Mouse (Mus musculus): ENCODE data around the gene Kcnh7. TPM values are rescaled to one million over a fixed set of nuclear protein-coding genes. Genes with fewer than 3 reads are reported as not detected.

Gene Kcnh7
- polyA plus RNA-seq, 1 experiment from 2014 or later: 2.6 TPM

DNA sequence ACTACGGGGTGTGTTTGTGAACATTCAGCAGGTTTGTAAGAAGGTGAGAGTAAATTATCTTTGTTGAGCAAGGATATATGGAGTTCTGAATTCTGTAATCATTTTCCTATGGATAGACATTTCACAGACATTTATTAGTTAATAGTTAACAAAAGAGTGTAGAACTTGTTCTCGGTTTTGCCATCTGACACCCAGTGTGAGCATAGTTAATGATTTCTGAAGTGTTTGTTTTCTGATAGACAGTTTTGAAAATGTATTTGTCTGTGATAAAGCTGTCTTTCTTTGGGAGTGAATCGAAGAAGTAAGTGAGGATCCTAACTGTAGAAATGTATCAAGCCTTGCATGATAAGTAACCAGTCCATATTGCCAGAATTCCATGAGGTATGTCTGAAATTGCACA lies 276.4 kb downstream of the Kcnh7 start:
- H3K27ac ChIP-seq (ENCODE audit: low read depth, low read length): no peak overlapping the region
- WGBS: 94% methylated on average over 3 of the region's 3 CpGs
- H3K9ac ChIP-seq (ENCODE audit: low read length): no peak overlapping the region
- no peaks in the 10 kb centered on the region for H3K4me1 ChIP-seq (replicated peaks; ENCODE audit: control insufficient read depth, insufficient read depth, low read length)
- ATAC-seq (replicated peaks; ENCODE audit: low FRiP score) (no peak), DNase-seq (ENCODE audit: low spot score) (no peak)
- H3K4me2 ChIP-seq (ENCODE audit: low read depth, low read length, severe bottlenecking): no peak overlapping the region
- H3K4me3 ChIP-seq (ENCODE audit: low read depth, low read length): no peak overlapping the region
- no peaks in the 10 kb centered on the region for H3K9me3 ChIP-seq (ENCODE audit: control insufficient read depth, low read length)
- H3K36me3 ChIP-seq (ENCODE audit: control insufficient read depth, insufficient read depth, low read length): no peaks in the 10 kb centered on the region
- no peaks in the 10 kb centered on the region for H3K27me3 ChIP-seq (ENCODE audit: control insufficient read depth, insufficient read depth, low read length)

DNA sequence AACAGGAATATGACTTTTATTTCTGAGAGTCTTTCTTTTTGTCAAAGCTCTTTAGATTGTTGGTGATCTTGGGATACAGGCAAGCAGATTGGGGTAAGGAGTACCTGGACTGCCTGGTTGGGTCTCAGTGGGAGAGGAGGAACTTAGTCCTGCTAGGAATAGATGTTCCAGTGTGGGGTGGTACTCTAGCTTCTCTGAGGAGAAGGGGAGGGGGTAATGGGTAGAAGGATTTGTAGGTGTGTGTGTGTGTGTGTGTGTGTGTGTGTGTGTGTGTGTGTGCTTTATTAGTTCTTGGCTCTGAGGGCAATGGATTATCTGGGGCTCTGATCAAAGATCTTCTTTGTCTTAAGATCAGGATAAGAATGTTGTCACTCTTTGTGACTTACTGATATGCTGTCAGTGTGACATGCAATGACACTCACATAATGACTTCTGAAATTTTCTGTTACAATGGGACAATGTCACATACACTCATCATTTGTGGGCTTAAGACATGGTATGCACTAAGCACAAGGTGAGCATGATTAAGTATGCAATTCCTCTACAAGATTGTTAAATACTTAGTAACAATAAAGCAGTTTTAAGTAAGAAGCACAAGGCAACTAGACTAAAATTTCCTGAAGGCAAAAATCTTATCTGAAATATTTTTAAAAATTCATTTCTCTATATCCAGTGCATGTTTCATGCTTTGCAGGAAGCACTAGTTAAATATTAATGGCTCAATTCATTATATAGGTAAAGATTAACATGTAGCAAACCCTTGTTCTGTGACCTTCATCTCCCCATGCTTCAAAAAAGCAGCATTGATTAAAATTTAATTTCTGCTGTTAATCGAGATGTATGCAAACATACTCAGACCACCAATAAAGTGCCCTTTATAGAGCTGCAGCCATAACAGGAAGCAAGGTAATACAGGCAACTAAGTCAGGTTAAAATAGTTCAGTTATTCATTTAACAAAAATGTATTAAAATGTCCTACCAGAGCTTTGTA lies 281.4 kb downstream of the Kcnh7 start:
- no peak for DNase-seq (ENCODE audit: low spot score)
- no peaks in the 10 kb centered on the region for H3K9me3 ChIP-seq (ENCODE audit: control insufficient read depth, low read length)
- no peak overlapping the region for H3K4me3 ChIP-seq (ENCODE audit: low read depth, low read length)
- no peaks in the 10 kb centered on the region for H3K36me3 ChIP-seq (ENCODE audit: control insufficient read depth, insufficient read depth, low read length)
- H3K4me1 ChIP-seq (replicated peaks; ENCODE audit: control insufficient read depth, insufficient read depth, low read length): no peaks in the 10 kb centered on the region
- no peak overlapping the region for H3K4me2 ChIP-seq (ENCODE audit: low read depth, low read length, severe bottlenecking)
- H3K9ac ChIP-seq (ENCODE audit: low read length): no peak overlapping the region
- H3K27ac ChIP-seq (ENCODE audit: low read depth, low read length): no peak overlapping the region
- no peaks in the 10 kb centered on the region for H3K27me3 ChIP-seq (ENCODE audit: control insufficient read depth, insufficient read depth, low read length)
- ATAC-seq (replicated peaks; ENCODE audit: low FRiP score): no peak
- 85% methylated on average over 1 of the region's 1 CpGs for WGBS

DNA sequence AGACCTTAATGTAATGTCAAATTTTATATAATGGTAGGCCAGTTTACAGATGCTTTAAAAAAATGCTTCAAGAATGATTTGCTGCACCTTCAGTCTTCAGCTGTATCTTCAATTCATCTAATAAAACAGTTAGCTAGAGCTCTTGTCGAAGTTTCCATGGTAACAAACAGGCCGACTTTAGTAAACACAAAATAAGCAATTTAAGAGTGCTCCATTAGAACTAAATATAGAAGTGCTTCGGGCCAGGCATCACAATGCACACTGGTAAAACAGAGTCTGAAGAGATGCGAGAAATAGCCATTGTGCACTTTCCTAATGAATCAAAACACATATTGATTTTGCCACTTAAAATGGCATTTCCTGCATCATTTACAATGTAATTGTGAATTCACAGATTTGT lies 305.3 kb downstream of the Kcnh7 start:
- Histone ChIP-seq H3K27ac (ENCODE audit: low read depth, low read length) (no peak overlapping the region), H3K9me3 (ENCODE audit: control insufficient read depth, low read length) (no peaks in the 10 kb centered on the region), H3K4me3 (ENCODE audit: low read depth, low read length) (no peak overlapping the region), H3K36me3 (ENCODE audit: control insufficient read depth, insufficient read depth, low read length) (no peaks in the 10 kb centered on the region), H3K27me3 (ENCODE audit: control insufficient read depth, insufficient read depth, low read length) (no peaks in the 10 kb centered on the region), H3K4me2 (ENCODE audit: low read depth, low read length, severe bottlenecking) (no peak overlapping the region), H3K4me1 (replicated peaks; ENCODE audit: control insufficient read depth, insufficient read depth, low read length) (no peaks in the 10 kb centered on the region), H3K9ac (ENCODE audit: low read length) (no peak overlapping the region)
- WGBS: 65% methylated on average over 4 of the region's 4 CpGs
- no peak for ATAC-seq (replicated peaks; ENCODE audit: low FRiP score)
- no peak for DNase-seq (ENCODE audit: low spot score)

DNA sequence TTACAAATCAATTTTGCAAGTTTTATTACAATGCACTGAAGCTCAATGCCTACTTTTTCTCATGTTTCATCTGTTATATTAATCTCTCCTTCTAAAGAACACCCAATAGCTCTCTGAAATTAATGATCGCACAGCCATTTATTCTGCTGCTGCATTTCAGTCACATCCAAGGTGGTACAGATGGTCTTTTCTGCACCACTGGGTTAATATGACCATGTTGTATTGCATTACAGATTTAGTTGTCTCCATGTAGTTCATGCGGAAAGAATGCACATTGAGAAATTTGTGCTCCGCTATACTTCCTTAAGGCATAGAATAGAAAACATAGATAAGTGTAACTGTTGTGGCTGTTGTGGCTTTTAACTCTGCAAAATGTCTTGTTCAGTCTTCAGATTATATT lies 328.7 kb downstream of the Kcnh7 start:
- H3K9me3 ChIP-seq (ENCODE audit: control insufficient read depth, low read length): no peaks in the 10 kb centered on the region
- H3K27me3 ChIP-seq (ENCODE audit: control insufficient read depth, insufficient read depth, low read length): no peaks in the 10 kb centered on the region
- ATAC-seq (replicated peaks; ENCODE audit: low FRiP score) (no peak), DNase-seq (ENCODE audit: low spot score) (no peak)
- 86% methylated on average over 3 of the region's 3 CpGs for WGBS
- no peaks in the 10 kb centered on the region for H3K4me1 ChIP-seq (replicated peaks; ENCODE audit: control insufficient read depth, insufficient read depth, low read length)
- no peak overlapping the region for H3K9ac ChIP-seq (ENCODE audit: low read length)
- H3K4me2 ChIP-seq (ENCODE audit: low read depth, low read length, severe bottlenecking): no peak overlapping the region
- no peaks in the 10 kb centered on the region for H3K36me3 ChIP-seq (ENCODE audit: control insufficient read depth, insufficient read depth, low read length)
- H3K4me3 ChIP-seq (ENCODE audit: low read depth, low read length): no peak overlapping the region
- no peak overlapping the region for H3K27ac ChIP-seq (ENCODE audit: low read depth, low read length)

DNA sequence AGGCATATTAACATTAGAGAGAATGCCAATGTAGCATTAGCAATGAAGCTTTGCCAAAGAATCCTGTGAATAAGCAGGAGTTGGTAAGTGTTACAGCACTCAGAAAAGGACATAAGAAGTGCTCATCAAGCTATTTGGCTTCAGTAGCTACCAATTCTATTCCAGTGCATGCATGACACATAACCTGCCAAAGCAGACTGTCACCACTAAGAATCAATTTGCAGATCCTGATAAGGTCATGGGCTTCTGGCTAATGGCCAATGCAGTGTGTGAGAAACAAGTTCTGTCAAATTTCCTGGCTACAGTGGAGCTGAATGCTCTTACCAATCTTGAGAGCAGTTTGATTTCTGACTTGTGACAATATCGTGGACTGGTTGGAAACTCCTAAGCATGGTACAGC lies 341.5 kb downstream of the Kcnh7 start:
- 88% methylated on average over 1 of the region's 1 CpGs for WGBS
- DNase-seq (ENCODE audit: low spot score) (no peak), ATAC-seq (replicated peaks; ENCODE audit: low FRiP score) (no peak)
- H3K9ac ChIP-seq (ENCODE audit: low read length): no peak overlapping the region
- no peaks in the 10 kb centered on the region for H3K9me3 ChIP-seq (ENCODE audit: control insufficient read depth, low read length)
- no peak overlapping the region for H3K4me3 ChIP-seq (ENCODE audit: low read depth, low read length)
- H3K4me1 ChIP-seq (replicated peaks; ENCODE audit: control insufficient read depth, insufficient read depth, low read length): no peaks in the 10 kb centered on the region
- no peak overlapping the region for H3K27ac ChIP-seq (ENCODE audit: low read depth, low read length)
- no peaks in the 10 kb centered on the region for H3K27me3 ChIP-seq (ENCODE audit: control insufficient read depth, insufficient read depth, low read length)
- H3K4me2 ChIP-seq (ENCODE audit: low read depth, low read length, severe bottlenecking): no peak overlapping the region
- H3K36me3 ChIP-seq (ENCODE audit: control insufficient read depth, insufficient read depth, low read length): no peaks in the 10 kb centered on the region

GRCm38 (mm10) chr2:62834261-62834660 lies 349.8 kb downstream of the Kcnh7 start:
- Histone ChIP-seq H3K27me3 (ENCODE audit: control insufficient read depth, insufficient read depth, low read length) (no peaks in the 10 kb centered on the region), H3K4me2 (ENCODE audit: low read depth, low read length, severe bottlenecking) (no peak overlapping the region), H3K9ac (ENCODE audit: low read length) (no peak overlapping the region), H3K9me3 (ENCODE audit: control insufficient read depth, low read length) (no peaks in the 10 kb centered on the region), H3K27ac (ENCODE audit: low read depth, low read length) (no peak overlapping the region), H3K4me3 (ENCODE audit: low read depth, low read length) (no peak overlapping the region), H3K36me3 (ENCODE audit: control insufficient read depth, insufficient read depth, low read length) (no peaks in the 10 kb centered on the region), H3K4me1 (replicated peaks; ENCODE audit: control insufficient read depth, insufficient read depth, low read length) (no peaks in the 10 kb centered on the region)
- ATAC-seq (replicated peaks; ENCODE audit: low FRiP score) (no peak), DNase-seq (ENCODE audit: low spot score) (no peak)
- 86% methylated on average over 1 of the region's 1 CpGs for WGBS

DNA sequence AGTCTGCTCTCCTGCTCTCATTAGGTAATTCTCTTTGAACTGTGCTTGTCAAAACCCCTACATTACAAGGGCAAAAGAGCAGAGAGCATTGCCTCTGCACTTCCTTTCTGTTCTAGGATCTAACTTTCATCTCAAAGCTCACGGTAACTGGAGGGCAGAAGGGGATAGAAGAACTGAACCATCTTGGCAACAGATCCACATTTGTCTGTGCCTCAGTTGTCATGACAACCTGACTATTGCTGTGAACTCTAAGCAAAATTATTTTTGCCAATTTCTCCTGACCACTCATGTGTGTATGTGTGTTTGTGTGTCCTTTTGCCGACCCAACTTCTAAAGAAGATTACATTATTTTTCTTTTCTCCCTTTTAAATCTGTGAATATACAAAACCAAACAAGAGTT lies 364.9 kb downstream of the Kcnh7 start:
- no peak overlapping the region for H3K4me2 ChIP-seq (ENCODE audit: low read depth, low read length, severe bottlenecking)
- WGBS: 73% methylated on average over 2 of the region's 2 CpGs
- peak; percentile 49; the same call in 1 of the 2 replicates for ATAC-seq (replicated peaks; ENCODE audit: low FRiP score)

GRCm38 (mm10) chr2:62816016-62816415 lies 368.1 kb downstream of the Kcnh7 start:
- Histone ChIP-seq H3K9me3 (ENCODE audit: control insufficient read depth, low read length) (no peaks in the 10 kb centered on the region), H3K36me3 (ENCODE audit: control insufficient read depth, insufficient read depth, low read length) (no peaks in the 10 kb centered on the region; the same call in 1 of the 2 replicates), H3K27me3 (ENCODE audit: control insufficient read depth, insufficient read depth, low read length) (no peaks in the 10 kb centered on the region), H3K4me2 (ENCODE audit: low read depth, low read length, severe bottlenecking) (no peak overlapping the region), H3K4me1 (replicated peaks; ENCODE audit: control insufficient read depth, insufficient read depth, low read length) (no peaks in the 10 kb centered on the region), H3K4me3 (ENCODE audit: low read depth, low read length) (no peak overlapping the region), H3K9ac (ENCODE audit: low read length) (no peak overlapping the region), H3K27ac (ENCODE audit: low read depth, low read length) (no peak overlapping the region)
- WGBS: 95% methylated on average over 3 of the region's 3 CpGs
- DNase-seq (ENCODE audit: low spot score) (no peak), ATAC-seq (replicated peaks; ENCODE audit: low FRiP score) (no peak)

More for the DNA sequence above, 364.9 kb downstream of the Kcnh7 start:
- Histone ChIP-seq H3K36me3 (ENCODE audit: control insufficient read depth, insufficient read depth, low read length) (no peaks in the 10 kb centered on the region), H3K27me3 (ENCODE audit: control insufficient read depth, insufficient read depth, low read length) (no peaks in the 10 kb centered on the region), H3K4me3 (ENCODE audit: low read depth, low read length) (no peak overlapping the region), H3K9me3 (ENCODE audit: control insufficient read depth, low read length) (no peaks in the 10 kb centered on the region), H3K4me1 (replicated peaks; ENCODE audit: control insufficient read depth, insufficient read depth, low read length) (no peaks in the 10 kb centered on the region), H3K27ac (ENCODE audit: low read depth, low read length) (no peak overlapping the region), H3K9ac (ENCODE audit: low read length) (no peak overlapping the region)
- no peak for DNase-seq (ENCODE audit: low spot score)

DNA sequence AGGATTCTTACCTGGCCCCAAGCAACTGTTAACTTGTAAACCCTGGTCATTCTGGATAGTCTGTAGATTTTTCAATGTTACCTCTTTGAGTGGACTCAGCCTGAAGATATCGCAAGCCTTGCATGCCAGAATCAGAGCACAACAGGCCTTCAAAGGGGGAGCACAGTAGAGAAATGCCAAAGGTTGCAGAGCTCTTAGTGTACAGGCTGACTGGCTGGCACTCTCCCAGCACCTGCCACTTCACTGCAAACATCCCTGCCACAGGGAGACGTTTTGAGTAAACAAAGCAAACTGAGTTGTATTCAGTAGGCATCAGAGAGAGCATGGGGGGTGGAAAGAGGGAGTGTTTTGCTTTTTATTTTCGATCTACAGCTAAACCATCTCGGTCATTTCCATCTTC lies 375.3 kb downstream of the Kcnh7 start:
- H3K4me2 ChIP-seq (ENCODE audit: low read depth, low read length, severe bottlenecking): no peak overlapping the region

More for the DNA sequence above, 375.3 kb downstream of the Kcnh7 start:
- ATAC-seq (replicated peaks; ENCODE audit: low FRiP score): peak; percentile 62
- 46% methylated on average over 4 of the region's 4 CpGs for WGBS
- Histone ChIP-seq H3K36me3 (ENCODE audit: control insufficient read depth, insufficient read depth, low read length) (no peaks in the 10 kb centered on the region; the same call in 1 of the 2 replicates), H3K9me3 (ENCODE audit: control insufficient read depth, low read length) (no peaks in the 10 kb centered on the region), H3K4me1 (replicated peaks; ENCODE audit: control insufficient read depth, insufficient read depth, low read length) (no peaks in the 10 kb centered on the region; the same call in 1 of the 2 replicates), H3K27me3 (ENCODE audit: control insufficient read depth, insufficient read depth, low read length) (no peaks in the 10 kb centered on the region), H3K27ac (ENCODE audit: low read depth, low read length) (peak overlapping the region; percentile 41; the same call in 1 of the 2 replicates), H3K4me3 (ENCODE audit: low read depth, low read length) (no peak overlapping the region), H3K9ac (ENCODE audit: low read length) (no peak overlapping the region)
- DNase-seq (ENCODE audit: low spot score): peak; percentile 50
